Mouse (Mus musculus): ENCODE data around the gene St14.
"Not testable (repeated sequence)": the region's sequence is repeated elsewhere in the genome, so short reads cannot be mapped to it uniquely, and the experiment has no call there.

St14 gene

DNA sequence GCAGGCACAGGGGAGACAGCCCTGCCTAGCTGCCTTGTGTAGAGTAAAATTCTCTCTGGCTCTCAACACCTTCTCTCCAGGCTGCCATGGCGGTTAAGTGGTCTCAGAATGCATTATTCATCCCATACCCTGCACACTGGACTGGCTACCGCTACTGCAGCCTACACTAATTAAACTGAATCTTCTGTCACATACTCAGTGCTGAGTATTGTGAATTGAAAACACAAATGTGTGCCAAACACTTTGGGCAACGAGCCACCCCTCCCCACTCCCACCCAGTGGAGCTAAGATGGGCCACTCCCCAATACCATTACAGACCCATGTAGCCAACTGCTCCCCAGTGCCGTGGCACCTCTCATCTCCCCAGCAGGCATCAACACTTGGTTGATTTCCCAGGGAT, 44.2 kb downstream of the St14 start:
- DNase-seq (ENCODE audit: extremely low read depth, insufficient read length, low spot score) = no peak

GRCm38 (mm10) chr9:31086754-31087145, 44.9 kb downstream of the St14 start:
- no peak for DNase-seq (ENCODE audit: extremely low read depth, insufficient read length, low spot score)

- DNase-seq (ENCODE audit: extremely low read depth, insufficient read length, low spot score) = no peak
Observed at GRCm38 (mm10) chr9:31086085-31086753, 45.4 kb downstream of the St14 start.

DNA sequence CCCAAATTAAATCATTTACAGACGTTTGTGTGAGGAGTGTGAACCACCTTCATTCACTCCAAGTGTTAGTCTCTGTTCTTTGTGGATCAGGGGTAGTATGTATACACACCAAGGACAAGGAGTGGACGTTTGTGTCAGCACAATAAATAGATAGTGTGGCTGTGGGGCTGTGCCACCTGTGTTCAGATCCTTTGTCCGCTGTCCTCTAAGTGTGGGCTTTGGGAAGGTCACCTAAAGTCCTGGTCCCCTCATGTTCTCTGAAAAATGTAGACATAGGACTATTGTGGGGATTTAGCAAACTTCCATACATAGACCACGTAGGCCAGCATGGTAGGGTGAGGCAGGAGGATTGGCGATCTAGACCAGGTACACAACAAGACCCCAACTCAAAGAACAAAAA, 46.1 kb downstream of the St14 start:
- DNase-seq (ENCODE audit: extremely low read depth, insufficient read length, low spot score) = no peak

DNA sequence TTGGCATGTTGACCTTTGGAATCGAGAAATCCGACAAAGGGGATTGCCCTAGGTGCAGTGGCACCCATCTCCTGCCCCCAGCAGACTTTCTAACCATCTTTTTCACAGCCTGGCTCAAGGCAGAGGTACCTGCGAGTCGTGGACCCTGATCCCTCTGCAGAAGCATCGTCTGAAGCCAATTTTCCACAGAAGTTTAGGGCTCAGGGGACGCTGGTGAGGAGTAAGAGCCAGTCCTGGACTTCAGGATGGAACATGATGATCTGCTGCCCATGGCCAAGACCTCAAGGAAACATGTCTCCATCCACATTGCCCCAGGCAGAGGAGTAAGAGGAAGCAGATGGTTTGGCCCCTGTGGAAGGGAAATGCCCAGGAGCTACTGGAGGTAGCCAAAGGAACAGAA, 48.9 kb downstream of the St14 start:
- no peak for DNase-seq (ENCODE audit: extremely low read depth, insufficient read length, low spot score)

GRCm38 (mm10) chr9:31082054-31082666, 49.5 kb downstream of the St14 start:
- DNase-seq (ENCODE audit: extremely low read depth, insufficient read length, low spot score) = peak; percentile 42

- DNase-seq (ENCODE audit: extremely low read depth, insufficient read length, low spot score) = no peak
Observed at GRCm38 (mm10) chr9:31080726-31081125, 50.9 kb downstream of the St14 start.

- DNase-seq (ENCODE audit: extremely low read depth, insufficient read length, low spot score) = no peak
Observed at GRCm38 (mm10) chr9:31074836-31075235, 56.8 kb downstream of the St14 start.

DNA sequence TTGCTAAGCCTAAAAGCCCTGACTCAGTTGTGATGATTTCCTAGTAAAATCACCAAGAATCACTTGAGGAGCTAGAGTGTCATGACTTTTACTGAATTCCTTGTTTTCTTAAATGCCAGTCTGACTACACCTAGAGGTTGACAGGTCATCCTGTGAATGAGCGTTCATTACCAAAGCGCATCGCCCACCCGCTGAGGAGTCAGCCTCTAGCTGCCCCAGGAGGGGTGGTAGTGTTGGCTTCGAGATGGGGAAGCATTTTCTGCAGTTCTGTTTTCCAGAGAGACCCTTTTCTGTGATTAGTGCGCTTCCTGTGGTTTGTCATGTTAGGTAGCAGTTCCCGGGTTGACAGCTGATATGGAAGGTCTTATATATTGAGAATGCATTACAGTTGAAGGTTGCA, 57.9 kb downstream of the St14 start:
- no peak for DNase-seq (ENCODE audit: extremely low read depth, insufficient read length, low spot score)

DNA sequence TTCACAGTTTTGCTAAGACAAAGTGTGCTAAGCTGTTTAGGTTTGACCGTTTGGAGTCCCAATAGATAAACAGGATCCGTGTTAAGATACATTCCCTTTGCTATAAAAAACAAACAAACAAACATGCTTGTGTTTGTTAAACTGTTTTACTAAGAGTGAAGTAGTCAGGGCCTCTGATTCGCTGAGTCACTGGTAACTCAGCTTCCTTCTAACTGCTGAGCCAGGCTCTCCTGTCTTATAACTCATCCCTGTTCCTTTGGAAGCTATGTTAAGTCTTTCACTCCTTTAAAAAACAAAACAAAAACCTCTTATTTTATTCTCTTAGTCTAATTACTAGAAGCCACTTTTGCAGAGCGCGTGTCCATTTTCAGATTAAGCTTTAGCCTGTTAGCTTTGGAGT, 59.4 kb downstream of the St14 start:
- DNase-seq (ENCODE audit: extremely low read depth, insufficient read length, low spot score) = no peak

DNA sequence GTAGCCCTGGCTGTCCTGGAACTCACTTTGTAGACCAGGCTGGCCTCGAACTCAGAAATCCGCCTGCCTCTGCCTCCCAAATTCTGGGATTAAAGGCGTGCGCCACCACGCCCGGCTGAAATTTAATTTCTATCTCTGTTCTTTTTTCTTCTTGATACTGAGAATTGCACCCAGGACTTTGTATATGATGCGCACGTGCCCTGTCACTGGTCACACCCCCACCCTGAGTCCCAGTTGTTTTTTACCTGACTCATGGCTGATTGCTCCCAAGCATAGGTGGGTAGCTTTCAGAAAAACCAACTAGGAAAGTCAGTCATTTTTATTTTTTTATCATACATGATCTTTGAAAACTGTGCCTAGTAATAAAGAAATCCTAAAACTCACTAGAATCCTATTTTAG, 60.9 kb downstream of the St14 start:
- DNase-seq (ENCODE audit: extremely low read depth, insufficient read length, low spot score) = no peak

DNA sequence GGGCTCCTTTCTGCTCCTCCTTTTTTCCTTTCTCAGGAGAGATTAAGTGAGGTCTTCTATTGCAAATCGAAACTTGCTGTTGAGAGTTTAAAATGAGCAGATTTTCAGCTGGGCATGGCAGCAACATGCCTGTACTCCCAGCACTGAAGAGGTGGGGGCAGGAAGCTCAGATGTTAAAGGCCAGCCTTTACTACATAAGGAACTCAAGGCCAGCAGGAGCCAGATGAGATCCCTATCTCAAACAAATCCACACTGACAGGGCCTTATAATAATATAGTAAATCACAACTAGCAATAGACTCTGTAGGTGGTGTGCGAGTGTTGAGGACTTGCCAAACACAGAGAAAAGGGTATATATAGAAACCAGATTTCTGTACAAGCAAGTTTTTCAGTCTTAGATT, 72.9 kb downstream of the St14 start:
- no peak for DNase-seq (ENCODE audit: extremely low read depth, insufficient read length, low spot score)

DNA sequence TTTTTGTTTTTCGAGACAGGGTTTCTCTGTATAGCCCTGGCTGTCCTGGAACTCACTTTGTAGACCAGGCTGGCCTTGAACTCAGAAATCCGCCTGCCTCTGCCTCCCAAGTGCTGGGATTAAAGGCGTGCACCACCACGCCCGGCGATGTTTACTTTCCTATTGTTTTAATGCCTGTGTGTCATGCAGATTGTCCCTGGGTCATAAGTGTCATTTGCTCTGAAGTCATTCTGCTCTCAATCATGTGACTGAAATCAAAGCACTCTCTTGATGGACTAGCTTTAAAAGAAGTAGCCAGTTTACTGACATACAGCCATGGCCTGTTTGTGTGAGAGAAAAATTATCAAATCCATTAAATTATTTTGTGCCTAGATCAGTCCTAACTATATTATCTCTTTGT, 80.1 kb downstream of the St14 start:
- not testable (repeated sequence) for DNase-seq (ENCODE audit: extremely low read depth, insufficient read length, low spot score)

GRCm38 (mm10) chr9:31050208-31050607, 81.4 kb downstream of the St14 start:
- DNase-seq (ENCODE audit: extremely low read depth, insufficient read length, low spot score) = no peak
